Mouse (Mus musculus): ENCODE data around the gene Gm20388.

DNA sequence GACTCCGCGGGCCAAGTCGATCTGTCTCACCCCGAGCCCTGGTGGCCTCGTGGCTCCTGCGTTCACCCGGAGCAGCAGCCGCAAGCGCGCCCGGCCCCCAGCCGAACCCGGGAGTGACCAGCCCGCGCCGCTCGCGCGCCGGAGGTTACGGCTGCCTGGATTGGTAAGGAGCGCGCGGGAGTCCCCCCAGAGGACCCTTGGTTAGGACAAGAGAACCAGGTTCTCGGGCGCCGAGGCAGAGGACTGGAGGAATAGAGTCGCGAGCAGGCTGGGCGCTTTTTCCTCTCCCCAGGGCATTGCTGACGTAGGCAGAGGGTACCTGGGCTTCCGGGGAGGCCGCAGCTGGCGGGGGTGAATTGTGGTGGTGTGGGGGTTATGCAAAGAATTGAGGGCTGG, 2657.5 kb downstream of the Gm20388 start:
- TF ChIP-seq GATA2 (IDR thresholded peaks at IDR 0.05; ENCODE audit: borderline replicate concordance, low read depth, low read length) (no peak), CTCF (IDR thresholded peaks at IDR 0.05; ENCODE audit: low read depth, low read length) (no peak), GATA1 (IDR thresholded peaks at IDR 0.05; ENCODE audit: borderline replicate concordance, low read length) (no peak)

Data from G1E (cell line).